Mouse (Mus musculus): ENCODE measurements around the gene Rimbp3. TPM values are rescaled to one million over a fixed set of nuclear protein-coding genes. Genes with fewer than 3 reads are reported as not detected.
"Not testable (repeated sequence)": the region's sequence is repeated elsewhere in the genome, so short reads cannot be mapped to it uniquely, and the experiment has no call there.

The Rimbp3 gene
- polyA plus RNA-seq, 1 experiment from 2014 or later = 0.13 TPM

GRCm38 (mm10) chr16:17220127-17220733 lies 11.8 kb downstream of the Rimbp3 start:
- H3K27ac ChIP-seq (ENCODE audit: low read depth) = no peak overlapping the region
- no peak overlapping the region for H3K9ac ChIP-seq
- H3K4me2 ChIP-seq = no peak overlapping the region
- no peaks in the 10 kb centered on the region for H3K27me3 ChIP-seq (ENCODE audit: insufficient read depth, low read length)
- no peak for DNase-seq
- H3K9me3 ChIP-seq (ENCODE audit: low read depth, low read length) = no peaks in the 10 kb centered on the region
- H3K4me1 ChIP-seq (ENCODE audit: insufficient read depth) = no peaks in the 10 kb centered on the region
- no peak for TF ChIP-seq CTCF (IDR thresholded peaks at IDR 0.05; ENCODE audit: low read depth)
- ATAC-seq (ENCODE audit: insufficient read depth) = no peak
- H3K4me3 ChIP-seq (ENCODE audit: low read depth, low read length) = no peak overlapping the region
- WGBS = 21% methylated on average over 7 of the region's 7 CpGs
- H3K36me3 ChIP-seq (ENCODE audit: insufficient read depth) = no peaks in the 10 kb centered on the region

- H3K27ac ChIP-seq (ENCODE audit: low read depth) = no peak overlapping the region
- no peak overlapping the region for H3K4me3 ChIP-seq (ENCODE audit: low read depth, low read length)
- H3K27me3 ChIP-seq (ENCODE audit: insufficient read depth, low read length) = no peaks in the 10 kb centered on the region
- ATAC-seq (ENCODE audit: insufficient read depth) (peak; percentile 100), DNase-seq (peak; percentile 94)
- TF ChIP-seq CTCF (IDR thresholded peaks at IDR 0.05; ENCODE audit: low read depth) = no peak
- H3K36me3 ChIP-seq (ENCODE audit: insufficient read depth) = no peaks in the 10 kb centered on the region
- no peak overlapping the region for H3K9ac ChIP-seq
- H3K4me2 ChIP-seq = no peak overlapping the region
- 35% methylated on average over 25 of the region's 25 CpGs for WGBS
- H3K9me3 ChIP-seq (ENCODE audit: low read depth, low read length) = no peaks in the 10 kb centered on the region
- no peaks in the 10 kb centered on the region for H3K4me1 ChIP-seq (ENCODE audit: insufficient read depth)
Measured at GRCm38 (mm10) chr16:17222197-17222596, 13.8 kb downstream of the Rimbp3 start.

GRCm38 (mm10) chr16:17225584-17225983 lies 17.2 kb downstream of the Rimbp3 start:
- Histone ChIP-seq H3K9me3 (ENCODE audit: low read depth, low read length) (0 out of 2 replicates have a peak, but pooled peaks cover 3% of the 10 kb centered on the region), H3K4me3 (ENCODE audit: low read depth, low read length) (no peak overlapping the region), H3K27ac (ENCODE audit: low read depth) (no peak overlapping the region), H3K4me2 (no peak overlapping the region), H3K9ac (no peak overlapping the region), H3K4me1 (ENCODE audit: insufficient read depth) (no peaks in the 10 kb centered on the region), H3K36me3 (ENCODE audit: insufficient read depth) (no peaks in the 10 kb centered on the region), H3K27me3 (ENCODE audit: insufficient read depth, low read length) (no peaks in the 10 kb centered on the region)
- ATAC-seq (ENCODE audit: insufficient read depth) (no peak), DNase-seq (no peak)
- WGBS = 74% methylated on average over 5 of the region's 5 CpGs
- TF ChIP-seq CTCF (IDR thresholded peaks at IDR 0.05; ENCODE audit: low read depth) = no peak

- no peak overlapping the region for H3K27ac ChIP-seq (ENCODE audit: low read depth)
- no peaks in the 10 kb centered on the region for H3K36me3 ChIP-seq (ENCODE audit: insufficient read depth)
- TF ChIP-seq CTCF (IDR thresholded peaks at IDR 0.05; ENCODE audit: low read depth) = no peak
- DNase-seq = no peak
- H3K27me3 ChIP-seq (ENCODE audit: insufficient read depth, low read length) = no peaks in the 10 kb centered on the region
- 0 out of 2 replicates have a peak, but pooled peaks cover 3% of the 10 kb centered on the region for H3K9me3 ChIP-seq (ENCODE audit: low read depth, low read length)
- no peaks in the 10 kb centered on the region for H3K4me1 ChIP-seq (ENCODE audit: insufficient read depth)
- H3K9ac ChIP-seq = no peak overlapping the region
- H3K4me3 ChIP-seq (ENCODE audit: low read depth, low read length) = no peak overlapping the region
- ATAC-seq (ENCODE audit: insufficient read depth) = no peak
- H3K4me2 ChIP-seq = no peak overlapping the region
Measured at GRCm38 (mm10) chr16:17226496-17226895, 18.1 kb downstream of the Rimbp3 start.

- not testable (repeated sequence) for H3K27ac ChIP-seq (ENCODE audit: low read depth); DNase-seq; H3K36me3 ChIP-seq (ENCODE audit: insufficient read depth); ATAC-seq (ENCODE audit: insufficient read depth); H3K9ac ChIP-seq; H3K4me3 ChIP-seq (ENCODE audit: low read depth, low read length); H3K9me3 ChIP-seq (ENCODE audit: low read depth, low read length); H3K27me3 ChIP-seq (ENCODE audit: insufficient read depth, low read length); H3K4me2 ChIP-seq
- WGBS = 89% methylated on average over 2 of the region's 2 CpGs
- H3K4me1 ChIP-seq (ENCODE audit: insufficient read depth) = peaks cover 11% of the 10 kb centered on the region; the same call in 1 of the 2 replicates
Measured at GRCm38 (mm10) chr16:17231523-17231922, 23.1 kb downstream of the Rimbp3 start.

- 2% methylated on average over 59 of the region's 59 CpGs for WGBS
- Histone ChIP-seq H3K4me3 (ENCODE audit: low read depth, low read length) (peak within 1 kb of the TSS; percentile 90), H3K27ac (ENCODE audit: low read depth) (peak within 1 kb of the TSS; percentile 94), H3K9ac (peak within 1 kb of the TSS; percentile 94), H3K4me1 (ENCODE audit: insufficient read depth) (peaks cover 11% of the 10 kb centered on the region; the same call in 1 of the 2 replicates), H3K36me3 (ENCODE audit: insufficient read depth) (no peaks in the 10 kb centered on the region), H3K9me3 (ENCODE audit: low read depth, low read length) (0 out of 2 replicates have a peak, but pooled peaks cover 3% of the 10 kb centered on the region), H3K4me2 (peak within 1 kb of the TSS; percentile 78), H3K27me3 (ENCODE audit: insufficient read depth, low read length) (no peaks in the 10 kb centered on the region)
- TF ChIP-seq CTCF (IDR thresholded peaks at IDR 0.05; ENCODE audit: low read depth) = no peak
- ATAC-seq (ENCODE audit: insufficient read depth) (peak; percentile 97), DNase-seq (peak; percentile 98)
Measured at GRCm38 (mm10) chr16:17232794-17233701, 24.6 kb downstream of the Rimbp3 start, which contains the start of gene Hic2. Gene Hic2, plus strand, starts transcription at chr16:17233572.
